Mouse (Mus musculus) c-Kit-positive CD71-positive TER-119-negative erythroid progenitor cells, embryonic 14.5 days (primary cell): ENCODE measurements around the gene Pdzd2.
A peak's percentile ranks its signal among the peaks of the same experiment; 100 is the strongest.

Source experiments
- DNase-seq: peaks from one replicate; pipeline ENCODE4 v3.0.0-alpha.2; 2013; ENCODE audit warnings: low read depth

Pdzd2 gene

GRCm38 (mm10) chr15:12429572-12430431 lies 309.9 kb downstream of the Pdzd2 start:
- no peak for DNase-seq

- DNase-seq: no peak
Measured at GRCm38 (mm10) chr15:12427818-12428217, 311.9 kb downstream of the Pdzd2 start.

- DNase-seq: no peak
Measured at GRCm38 (mm10) chr15:12426342-12426741, 313.4 kb downstream of the Pdzd2 start.

- DNase-seq: no peak
Measured at GRCm38 (mm10) chr15:12425049-12425627, 314.6 kb downstream of the Pdzd2 start.

- DNase-seq: no peak
Measured at GRCm38 (mm10) chr15:12424187-12424586, 315.5 kb downstream of the Pdzd2 start.

GRCm38 (mm10) chr15:12420915-12421314 lies 318.8 kb downstream of the Pdzd2 start:
- DNase-seq: no peak

GRCm38 (mm10) chr15:12420376-12420775 lies 319.3 kb downstream of the Pdzd2 start:
- no peak for DNase-seq

GRCm38 (mm10) chr15:12419446-12419845 lies 320.3 kb downstream of the Pdzd2 start:
- DNase-seq: no peak

GRCm38 (mm10) chr15:12415536-12416200 lies 324.1 kb downstream of the Pdzd2 start:
- no peak for DNase-seq

GRCm38 (mm10) chr15:12414696-12415095 lies 325.0 kb downstream of the Pdzd2 start:
- DNase-seq: no peak

GRCm38 (mm10) chr15:12408205-12408604 lies 331.5 kb downstream of the Pdzd2 start:
- DNase-seq: no peak

GRCm38 (mm10) chr15:12405592-12405991 lies 334.1 kb downstream of the Pdzd2 start:
- DNase-seq: no peak

GRCm38 (mm10) chr15:12397032-12397431 lies 342.7 kb downstream of the Pdzd2 start:
- no peak for DNase-seq

- DNase-seq: no peak
Measured at GRCm38 (mm10) chr15:12394758-12395157, 345.0 kb downstream of the Pdzd2 start.

- no peak for DNase-seq
Measured at GRCm38 (mm10) chr15:12388726-12389489, 350.8 kb downstream of the Pdzd2 start.

GRCm38 (mm10) chr15:12384679-12385078 lies 355.0 kb downstream of the Pdzd2 start:
- DNase-seq: no peak

- DNase-seq: peak; percentile 68
Measured at GRCm38 (mm10) chr15:12380548-12380947, 359.2 kb downstream of the Pdzd2 start.

GRCm38 (mm10) chr15:12380057-12380456 lies 359.7 kb downstream of the Pdzd2 start:
- DNase-seq: no peak

GRCm38 (mm10) chr15:12377800-12378199 lies 361.9 kb downstream of the Pdzd2 start:
- no peak for DNase-seq

GRCm38 (mm10) chr15:12376491-12377069 lies 363.1 kb downstream of the Pdzd2 start:
- no peak for DNase-seq

- DNase-seq: peak; percentile 95
Measured at GRCm38 (mm10) chr15:12375641-12376311, 363.9 kb downstream of the Pdzd2 start.
